Mouse (Mus musculus) forebrain, embryonic 15.5 days (tissue): Measurements from ENCODE around the gene Rbp7. TPM values are rescaled to one million over a fixed set of nuclear protein-coding genes. Genes with fewer than 3 reads are reported as not detected.

ENCODE experiments used
- ATAC-seq: fragments of 200-750 bp; cut with Nextera tagmentation; replicated peaks from 2 replicates; pipeline ENCODE4 v1.8.0; 2017; ENCODE audit warnings: mild to moderate bottlenecking, moderate TSS enrichment, moderate library complexity
- H3K27ac ChIP-seq: fragments of 300-500 bp; sonication (generic); replicated peaks from 2 replicates; pipeline ENCODE4 v1.5.1; 2015; ENCODE audit warnings: mild to moderate bottlenecking, inconsistent platforms
- H3K27me3 ChIP-seq: fragments of 300-500 bp; sonication (generic); 2 replicates; pipeline ENCODE4 v1.6.1; 2015; ENCODE audit warnings: inconsistent platforms
- H3K36me3 ChIP-seq: fragments of 300-500 bp; sonication (generic); 2 replicates; pipeline ENCODE4 v1.6.1; 2015; ENCODE audit warnings: mild to moderate bottlenecking, inconsistent platforms
- H3K4me1 ChIP-seq: fragments of 300-500 bp; sonication (generic); 2 replicates; pipeline ENCODE4 v1.6.1; 2015; ENCODE audit warnings: inconsistent platforms
- H3K4me2 ChIP-seq: fragments of 300-500 bp; sonication (generic); replicated peaks from 2 replicates; pipeline ENCODE4 v1.6.1; 2015; ENCODE audit warnings: mild to moderate bottlenecking, inconsistent platforms
- H3K4me3 ChIP-seq: fragments of 300-500 bp; sonication (generic); 2 replicates; pipeline ENCODE4 v1.5.1; 2015; ENCODE audit warnings: mild to moderate bottlenecking, inconsistent platforms
- H3K9ac ChIP-seq: fragments of 300-500 bp; sonication (generic); replicated peaks from 2 replicates; pipeline ENCODE4 v1.6.1; 2015; ENCODE audit warnings: mild to moderate bottlenecking, inconsistent platforms
- H3K9me3 ChIP-seq: fragments of 300-500 bp; sonication (generic); 2 replicates; pipeline ENCODE4 v1.6.1; 2016; ENCODE audit warnings: inconsistent platforms
- WGBS: fragments of 180-500 bp; shearing (Covaris S2); methylation state at CpG from one replicate; pipeline ENCODE4 v1.1.7; 2015; ENCODE audit warnings: mixed read lengths; 5-methylcytosine and 5-hydroxymethylcytosine counted together
- polyA plus RNA-seq: library from polyadenylated mRNA; unstranded; fragments of >200 nt; fragmentation: Nextera tagmentation; extraction: Ambion mirVana; gene quantifications from 2 replicates; pipeline ENCODE4 v1.2.1, GENCODE M21; 2015

Rbp7 gene
- polyA plus RNA-seq, 1 experiment from 2014 or later, result not detected

DNA sequence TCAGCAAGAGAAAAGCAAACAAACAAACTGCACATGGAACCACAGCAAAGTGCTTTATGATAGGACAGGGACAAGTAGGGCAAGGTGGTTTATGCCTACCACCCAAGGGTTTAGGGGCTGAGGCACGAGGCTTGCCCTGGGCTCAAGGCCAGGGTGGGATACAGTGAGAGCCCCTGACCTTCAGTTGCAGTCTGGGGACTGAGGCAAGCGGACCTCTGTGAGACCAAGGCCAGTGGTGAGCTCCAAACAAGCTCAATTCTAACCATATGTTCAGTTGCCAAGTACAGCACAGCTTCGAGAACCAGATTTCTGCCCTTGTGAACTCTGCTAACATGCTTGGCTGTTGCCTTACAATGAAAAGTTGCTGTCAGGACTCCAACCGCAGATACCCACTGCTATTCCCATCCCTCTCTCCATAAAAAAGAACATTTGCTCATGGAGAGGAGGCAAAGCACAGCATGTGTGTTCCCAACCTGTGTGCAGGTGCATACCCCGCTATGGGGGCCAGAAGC lies 36.9 kb downstream of the Rbp7 start:
- Histone ChIP-seq H3K4me1 (peaks cover 47% of the 10 kb centered on the region), H3K4me2 (no peak overlapping the region), H3K9me3 (no peaks in the 10 kb centered on the region), H3K36me3 (no peaks in the 10 kb centered on the region), H3K27me3 (no peaks in the 10 kb centered on the region), H3K4me3 (no peak overlapping the region), H3K9ac (no peak overlapping the region), H3K27ac (no peak overlapping the region)
- 85% methylated on average over 5 of the region's 5 CpGs for WGBS
- ATAC-seq, result no peak

DNA sequence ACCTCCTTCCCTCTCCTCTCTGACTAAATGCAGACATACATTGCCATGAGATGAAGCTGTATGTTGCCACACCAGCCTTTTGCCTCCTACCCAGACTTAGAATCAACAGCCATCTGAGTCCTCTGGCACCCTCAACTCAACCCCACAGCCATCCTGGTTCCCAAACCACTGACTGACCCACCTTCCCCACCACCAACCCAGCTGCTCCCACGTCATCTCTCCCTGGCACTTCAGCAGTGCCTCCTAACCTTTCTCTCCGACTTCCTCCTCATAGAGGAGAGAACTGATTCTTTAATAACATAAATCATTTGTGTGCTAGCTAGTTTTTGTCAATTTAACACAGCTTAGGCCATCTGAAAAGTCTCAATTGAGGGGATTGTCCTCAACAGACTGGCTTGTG lies 37.8 kb downstream of the Rbp7 start:
- no peak for ATAC-seq
- no peaks in the 10 kb centered on the region for H3K27me3 ChIP-seq
- peaks cover 41% of the 10 kb centered on the region for H3K4me1 ChIP-seq
- H3K36me3 ChIP-seq, result no peaks in the 10 kb centered on the region
- 77% methylated on average over 2 of the region's 2 CpGs for WGBS
- H3K27ac ChIP-seq, result no peak overlapping the region
- no peaks in the 10 kb centered on the region for H3K9me3 ChIP-seq
- H3K4me2 ChIP-seq, result no peak overlapping the region
- H3K9ac ChIP-seq, result no peak overlapping the region
- H3K4me3 ChIP-seq, result no peak overlapping the region

DNA sequence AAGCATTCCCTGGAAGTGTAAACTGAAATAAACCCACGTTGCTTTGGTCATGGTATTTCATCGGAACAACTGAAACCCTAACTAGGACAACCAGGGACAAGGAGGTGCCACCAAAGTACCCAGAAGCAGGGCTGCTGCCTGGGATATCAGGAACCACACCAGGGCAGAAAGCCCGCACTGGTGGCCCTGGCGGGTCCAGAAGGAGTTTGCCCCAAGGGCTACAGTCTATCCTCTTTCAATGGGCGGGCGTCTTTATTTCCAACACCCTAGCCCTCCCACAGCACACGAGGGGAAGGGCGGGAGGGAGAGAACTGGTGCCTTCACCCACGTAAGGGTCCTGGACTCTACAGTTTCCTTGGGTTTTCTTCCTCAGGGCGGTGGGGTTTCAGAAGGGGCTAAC lies 38.4 kb downstream of the Rbp7 start:
- WGBS, result 86% methylated on average over 10 of the region's 10 CpGs
- H3K9ac ChIP-seq, result no peak overlapping the region
- H3K27ac ChIP-seq, result no peak overlapping the region
- H3K4me3 ChIP-seq, result no peak overlapping the region
- H3K9me3 ChIP-seq, result no peaks in the 10 kb centered on the region
- no peaks in the 10 kb centered on the region for H3K27me3 ChIP-seq
- no peaks in the 10 kb centered on the region for H3K36me3 ChIP-seq
- peaks cover 36% of the 10 kb centered on the region for H3K4me1 ChIP-seq
- H3K4me2 ChIP-seq, result no peak overlapping the region
- ATAC-seq, result no peak

DNA sequence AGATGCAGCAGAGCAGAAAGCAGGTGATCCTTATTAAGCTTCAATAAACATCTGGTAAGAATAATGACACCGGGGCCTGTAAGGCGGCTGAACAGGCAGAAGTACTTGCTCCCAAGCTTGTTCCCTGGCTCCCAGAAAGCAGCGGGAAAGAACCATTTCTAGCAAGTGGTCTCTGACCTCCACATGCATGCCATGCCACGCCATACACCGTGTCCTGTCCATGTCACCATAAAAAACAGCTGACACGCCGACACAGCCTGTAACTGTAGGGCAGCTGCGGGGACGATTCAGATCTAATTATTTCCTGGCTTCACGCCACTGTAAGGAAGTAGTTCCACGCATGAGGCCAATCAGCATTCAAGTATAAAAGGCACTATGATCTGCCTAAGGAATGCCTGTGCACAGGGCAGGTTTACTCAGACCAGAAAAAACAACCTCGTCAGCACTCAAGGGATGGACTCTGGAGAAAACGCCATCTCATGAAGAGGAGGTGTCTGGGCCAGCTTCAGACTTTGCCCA lies 39.1 kb downstream of the Rbp7 start:
- H3K4me2 ChIP-seq, result no peak overlapping the region
- peaks cover 33% of the 10 kb centered on the region for H3K4me1 ChIP-seq
- peak overlapping the region; percentile 33; the same call in 1 of the 2 replicates for H3K27ac ChIP-seq
- H3K27me3 ChIP-seq, result no peaks in the 10 kb centered on the region
- H3K4me3 ChIP-seq, result no peak overlapping the region
- no peaks in the 10 kb centered on the region for H3K9me3 ChIP-seq
- no peaks in the 10 kb centered on the region for H3K36me3 ChIP-seq
- ATAC-seq, result no peak; the same call in 1 of the 2 replicates
- WGBS, result 32% methylated on average over 13 of the region's 13 CpGs
- H3K9ac ChIP-seq, result no peak overlapping the region

DNA sequence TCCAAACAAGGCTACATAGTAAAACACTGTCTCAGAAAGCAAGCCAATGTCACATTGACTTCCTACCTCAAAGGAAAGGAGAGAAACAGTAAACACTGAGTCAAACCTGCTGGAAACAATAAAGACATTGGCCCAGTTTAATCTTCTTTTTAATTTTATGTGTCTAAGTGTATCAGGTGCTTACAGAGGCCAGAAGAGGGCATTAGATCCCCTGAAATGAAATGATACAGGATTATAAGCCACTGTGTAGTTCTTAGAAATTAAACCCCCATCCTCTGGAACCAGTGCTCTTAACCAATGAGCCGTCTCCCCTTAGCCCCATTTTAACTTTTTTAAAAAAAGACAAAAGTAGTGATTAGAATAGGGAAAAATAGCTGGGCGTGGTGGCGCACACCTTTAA lies 40.5 kb downstream of the Rbp7 start:
- Histone ChIP-seq H3K9me3 (no peaks in the 10 kb centered on the region), H3K36me3 (no peaks in the 10 kb centered on the region), H3K27ac (no peak overlapping the region), H3K4me2 (no peak overlapping the region), H3K9ac (no peak overlapping the region), H3K4me3 (no peak overlapping the region), H3K4me1 (peaks cover 33% of the 10 kb centered on the region), H3K27me3 (no peaks in the 10 kb centered on the region)
- WGBS, result 90% methylated on average over 3 of the region's 3 CpGs
- ATAC-seq, result no peak

DNA sequence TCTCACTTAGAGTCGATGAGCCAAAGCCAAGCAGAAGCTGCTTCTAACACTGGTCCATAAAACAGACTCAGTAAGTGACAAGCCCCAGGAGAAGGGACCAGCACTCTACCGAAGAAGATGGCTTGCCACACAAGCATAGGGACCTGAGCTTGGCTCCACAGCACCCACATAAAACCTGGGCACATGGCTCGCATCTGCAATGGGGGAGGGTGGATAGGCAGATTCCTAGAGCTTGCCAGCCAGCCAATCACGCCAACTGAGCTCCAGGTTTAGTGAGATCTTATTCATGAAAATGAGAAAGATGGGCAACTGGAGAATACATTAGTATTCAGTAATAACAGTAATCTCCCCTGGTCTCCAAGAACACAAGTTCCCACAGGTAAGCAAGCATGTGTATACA lies 45.0 kb downstream of the Rbp7 start:
- Histone ChIP-seq H3K4me2 (no peak overlapping the region), H3K27ac (no peak overlapping the region), H3K9ac (no peak overlapping the region), H3K4me1 (peaks cover 11% of the 10 kb centered on the region), H3K27me3 (no peaks in the 10 kb centered on the region), H3K4me3 (no peak overlapping the region), H3K9me3 (no peaks in the 10 kb centered on the region), H3K36me3 (no peaks in the 10 kb centered on the region)
- 89% methylated on average over 4 of the region's 4 CpGs for WGBS
- no peak for ATAC-seq

GRCm38 (mm10) chr4:149408331-149408730 lies 46.4 kb downstream of the Rbp7 start:
- Histone ChIP-seq H3K27ac (no peak overlapping the region), H3K4me1 (peaks cover 22% of the 10 kb centered on the region), H3K36me3 (no peaks in the 10 kb centered on the region), H3K4me2 (no peak overlapping the region), H3K4me3 (no peak overlapping the region), H3K27me3 (no peaks in the 10 kb centered on the region), H3K9me3 (no peaks in the 10 kb centered on the region), H3K9ac (no peak overlapping the region)
- 91% methylated on average over 6 of the region's 6 CpGs for WGBS
- ATAC-seq, result no peak

DNA sequence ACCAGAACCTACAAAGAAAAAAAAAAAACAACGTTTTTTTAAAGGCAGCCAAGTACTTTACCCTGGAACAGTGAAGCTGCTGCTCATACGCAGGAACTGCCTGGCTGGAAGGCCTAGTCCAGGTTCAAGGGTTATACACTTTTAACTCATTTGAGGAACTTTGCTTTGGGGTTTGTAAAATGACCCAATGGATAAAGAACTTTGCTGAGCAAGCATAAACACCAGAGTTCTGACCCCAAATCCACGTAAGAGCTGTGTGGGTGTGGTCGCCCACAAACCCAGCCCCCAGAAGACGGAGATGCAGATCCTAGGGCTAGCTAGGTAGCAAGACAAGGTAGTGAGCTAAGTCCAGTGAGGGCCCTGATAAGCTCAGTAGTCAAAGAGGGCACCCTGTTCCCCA lies 47.3 kb downstream of the Rbp7 start:
- no peak overlapping the region for H3K27ac ChIP-seq
- H3K4me3 ChIP-seq, result no peak overlapping the region
- 91% methylated on average over 5 of the region's 5 CpGs for WGBS
- no peak for ATAC-seq
- no peaks in the 10 kb centered on the region for H3K27me3 ChIP-seq
- no peak overlapping the region for H3K9ac ChIP-seq
- H3K9me3 ChIP-seq, result no peaks in the 10 kb centered on the region
- H3K4me2 ChIP-seq, result no peak overlapping the region
- H3K36me3 ChIP-seq, result no peaks in the 10 kb centered on the region
- H3K4me1 ChIP-seq, result peaks cover 25% of the 10 kb centered on the region

DNA sequence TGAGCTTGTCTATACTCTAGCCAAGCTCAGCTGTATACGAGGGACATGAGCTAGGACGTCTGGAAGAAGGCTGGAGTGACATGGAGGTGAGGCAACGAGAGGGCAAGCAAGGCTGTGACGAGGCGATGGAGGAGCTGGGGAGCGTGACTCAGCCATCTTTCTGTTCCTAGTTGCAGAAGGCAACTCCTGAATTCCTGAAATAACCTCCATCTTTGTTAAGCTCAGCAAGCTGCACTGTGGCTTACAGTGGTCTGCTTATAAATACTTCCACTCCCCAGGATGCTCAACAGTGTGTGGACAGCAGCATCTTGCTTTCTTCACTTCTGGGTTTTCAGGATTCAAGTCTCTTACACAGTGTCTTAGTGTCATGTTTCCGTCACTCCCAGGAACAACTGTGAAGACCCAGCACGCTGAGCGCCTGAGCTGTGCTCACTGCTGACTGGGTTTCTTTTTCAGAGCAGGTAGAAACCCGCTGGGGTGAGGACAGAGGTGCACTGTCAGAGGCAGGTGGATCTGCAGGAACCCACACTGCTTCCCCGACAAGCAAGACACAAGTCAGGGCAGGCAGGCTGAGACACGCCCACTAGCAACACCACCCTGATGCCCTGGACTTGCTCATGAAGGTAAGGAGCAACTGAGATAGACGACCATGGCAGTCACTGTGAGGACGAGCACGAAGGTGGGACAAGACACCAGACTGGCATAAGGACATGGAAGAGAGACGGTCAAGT lies 48.9 kb downstream of the Rbp7 start:
- Histone ChIP-seq H3K27me3 (no peaks in the 10 kb centered on the region), H3K27ac (no peak overlapping the region), H3K4me3 (no peak overlapping the region), H3K9me3 (no peaks in the 10 kb centered on the region), H3K9ac (no peak overlapping the region), H3K4me1 (peaks cover 31% of the 10 kb centered on the region), H3K4me2 (no peak overlapping the region), H3K36me3 (no peaks in the 10 kb centered on the region)
- ATAC-seq, result no peak
- WGBS, result 82% methylated on average over 16 of the region's 16 CpGs

GRCm38 (mm10) chr4:149404640-149405465 lies 49.9 kb downstream of the Rbp7 start:
- no peak overlapping the region for H3K9ac ChIP-seq
- H3K36me3 ChIP-seq, result no peaks in the 10 kb centered on the region
- H3K4me2 ChIP-seq, result no peak overlapping the region
- H3K27ac ChIP-seq, result 0 out of 2 replicates have a peak overlapping the region, but pooled peaks have one; percentile 38
- H3K9me3 ChIP-seq, result no peaks in the 10 kb centered on the region
- H3K4me1 ChIP-seq, result peaks cover 31% of the 10 kb centered on the region
- no peak overlapping the region for H3K4me3 ChIP-seq
- no peaks in the 10 kb centered on the region for H3K27me3 ChIP-seq
- WGBS, result 34% methylated on average over 19 of the region's 19 CpGs
- ATAC-seq, result peak; percentile 69; the same call in 1 of the 2 replicates

GRCm38 (mm10) chr4:149403037-149403436 lies 51.7 kb downstream of the Rbp7 start:
- WGBS, result 65% methylated on average over 6 of the region's 6 CpGs
- ATAC-seq, result no peak

DNA sequence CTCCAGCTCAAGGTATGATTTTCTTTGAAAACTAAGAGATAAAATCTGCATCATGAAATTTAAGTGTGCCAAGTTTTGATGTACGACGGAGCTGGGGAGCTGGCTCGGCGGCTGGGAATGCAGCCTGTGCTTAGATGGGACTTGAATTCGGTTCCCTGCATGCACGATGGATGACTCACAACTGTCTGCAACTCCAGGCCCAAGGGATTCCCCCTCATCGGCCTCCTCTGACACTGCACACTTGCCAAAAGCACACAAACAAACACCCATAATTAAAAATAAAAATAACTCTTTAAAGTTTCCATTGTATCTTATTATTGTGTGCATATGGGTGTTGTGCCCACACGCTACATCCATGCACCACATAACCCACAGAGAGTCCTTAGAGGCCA lies 53.2 kb downstream of the Rbp7 start:
- no peak for ATAC-seq
- Histone ChIP-seq H3K36me3 (peaks cover 9% of the 10 kb centered on the region), H3K9ac (no peak overlapping the region), H3K9me3 (no peaks in the 10 kb centered on the region), H3K4me2 (no peak overlapping the region), H3K27me3 (no peaks in the 10 kb centered on the region), H3K4me3 (no peak overlapping the region), H3K27ac (no peak overlapping the region), H3K4me1 (peaks cover 32% of the 10 kb centered on the region)
- WGBS, result 80% methylated on average over 8 of the region's 8 CpGs

More at GRCm38 (mm10) chr4:149403037-149403436, 51.7 kb downstream of the Rbp7 start:
- Histone ChIP-seq H3K9ac (no peak overlapping the region), H3K27me3 (no peaks in the 10 kb centered on the region), H3K4me1 (peaks cover 32% of the 10 kb centered on the region), H3K36me3 (peaks cover 4% of the 10 kb centered on the region), H3K9me3 (no peaks in the 10 kb centered on the region), H3K4me3 (no peak overlapping the region), H3K4me2 (no peak overlapping the region), H3K27ac (no peak overlapping the region)
